Mouse (Mus musculus) hindbrain, embryonic 15.5 days (tissue): ENCODE data around the gene Dnpep. TPM values are rescaled to one million over a fixed set of nuclear protein-coding genes. Genes with fewer than 3 reads are reported as not detected.

Experiments
- ATAC-seq: fragments of 200-750 bp; cut with Nextera tagmentation; 2 replicates; pipeline ENCODE4 v1.8.0; 2017; ENCODE audit warnings: low read depth, moderate number of reproducible peaks, moderate TSS enrichment; ENCODE audit not compliant: low FRiP score
- H3K27ac ChIP-seq: fragments of 300-500 bp; sonication (generic); replicated peaks from 2 replicates; pipeline ENCODE4 v1.5.1; 2015; ENCODE audit warnings: mild to moderate bottlenecking, inconsistent platforms
- H3K27me3 ChIP-seq: fragments of 300-500 bp; sonication (generic); 2 replicates; pipeline ENCODE4 v1.6.1; 2015; ENCODE audit warnings: control low read depth, inconsistent platforms
- H3K36me3 ChIP-seq: fragments of 300-500 bp; sonication (generic); 2 replicates; pipeline ENCODE4 v1.6.1; 2015; ENCODE audit warnings: control low read depth, inconsistent platforms
- H3K4me1 ChIP-seq: fragments of 300-500 bp; sonication (generic); replicated peaks from 2 replicates; pipeline ENCODE4 v1.6.1; 2015; ENCODE audit warnings: control low read depth, inconsistent platforms
- H3K4me2 ChIP-seq: fragments of 300-500 bp; sonication (generic); 2 replicates; pipeline ENCODE4 v1.6.1; 2015; ENCODE audit warnings: moderate library complexity, mild to moderate bottlenecking, inconsistent platforms
- H3K4me3 ChIP-seq: fragments of 300-500 bp; sonication (generic); 2 replicates; pipeline ENCODE4 v1.5.1; 2015; ENCODE audit warnings: mild to moderate bottlenecking, inconsistent platforms
- H3K9ac ChIP-seq: fragments of 300-500 bp; sonication (generic); 2 replicates; pipeline ENCODE4 v1.6.1; 2015; ENCODE audit warnings: inconsistent platforms
- H3K9me3 ChIP-seq: fragments of 300-500 bp; sonication (generic); 2 replicates; pipeline ENCODE4 v1.6.1; 2016; ENCODE audit warnings: control low read depth, inconsistent platforms
- WGBS: fragments of 180-500 bp; shearing (Covaris S2); methylation state at CpG from one replicate; pipeline ENCODE4 v1.1.7; 2015; 5-methylcytosine and 5-hydroxymethylcytosine counted together
- polyA plus RNA-seq: library from polyadenylated mRNA; unstranded; fragments of >200 nt; fragmentation: Nextera tagmentation; extraction: Ambion mirVana; gene quantifications from 2 replicates; pipeline ENCODE4 v1.2.1, GENCODE M21; 2015

Dnpep gene
- polyA plus RNA-seq, 1 experiment from 2014 or later = 140 TPM

GRCm38 (mm10) chr1:75345036-75345935, 27.5 kb upstream of the Dnpep start:
- H3K27ac ChIP-seq = no peak overlapping the region
- H3K4me1 ChIP-seq = peaks cover 9% of the 10 kb centered on the region; the same call in 1 of the 2 replicates
- ATAC-seq = no peak
- no peaks in the 10 kb centered on the region for H3K36me3 ChIP-seq
- H3K9ac ChIP-seq = no peak overlapping the region
- H3K4me3 ChIP-seq = no peak overlapping the region
- no peak overlapping the region for H3K4me2 ChIP-seq
- no peaks in the 10 kb centered on the region for H3K9me3 ChIP-seq
- WGBS = 38% methylated on average over 20 of the region's 20 CpGs
- H3K27me3 ChIP-seq = no peaks in the 10 kb centered on the region

DNA sequence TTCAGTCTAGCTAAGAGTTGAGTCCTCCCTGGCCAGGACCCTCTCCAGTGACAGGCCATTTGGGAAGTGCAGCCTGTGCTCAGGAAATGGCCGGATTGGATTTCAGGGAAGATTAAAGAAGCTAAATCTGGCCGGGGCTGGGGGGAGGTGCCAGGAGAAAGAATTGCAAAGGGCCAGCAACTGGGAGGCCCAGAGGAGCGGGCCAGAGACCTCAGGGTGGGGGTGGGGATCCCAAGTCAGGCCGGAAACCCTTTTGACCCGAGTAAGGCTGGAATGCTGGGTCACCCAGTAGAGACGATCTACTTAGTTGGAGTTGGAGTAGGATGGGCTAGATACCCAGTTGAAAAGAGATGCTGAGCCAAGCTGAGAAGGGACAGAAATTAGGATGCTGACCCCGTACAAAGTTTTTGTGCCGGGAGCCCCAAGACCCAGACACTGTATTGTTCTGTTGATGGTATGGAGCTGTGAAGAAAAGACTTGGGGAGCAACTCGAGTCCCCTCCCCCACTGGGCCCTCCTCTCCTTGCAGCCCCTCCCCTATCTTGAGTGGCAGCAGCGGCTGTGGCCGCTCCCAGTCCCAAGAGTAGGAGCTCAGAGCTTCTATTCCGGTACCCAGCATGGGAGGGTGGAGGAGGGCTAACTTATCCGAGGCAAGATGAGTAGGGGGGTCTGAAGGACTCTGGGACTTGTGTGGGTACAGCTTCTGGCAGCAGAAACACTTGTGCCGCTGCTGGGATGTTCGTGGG, 26.7 kb upstream of the Dnpep start:
- ATAC-seq = peak; percentile 19; the same call in 1 of the 2 replicates
- Histone ChIP-seq H3K4me2 (no peak overlapping the region), H3K9ac (no peak overlapping the region), H3K4me3 (no peak overlapping the region), H3K4me1 (peaks cover 14% of the 10 kb centered on the region), H3K9me3 (no peaks in the 10 kb centered on the region), H3K27ac (no peak overlapping the region), H3K27me3 (no peaks in the 10 kb centered on the region), H3K36me3 (no peaks in the 10 kb centered on the region)
- 4% methylated on average over 15 of the region's 15 CpGs for WGBS

DNA sequence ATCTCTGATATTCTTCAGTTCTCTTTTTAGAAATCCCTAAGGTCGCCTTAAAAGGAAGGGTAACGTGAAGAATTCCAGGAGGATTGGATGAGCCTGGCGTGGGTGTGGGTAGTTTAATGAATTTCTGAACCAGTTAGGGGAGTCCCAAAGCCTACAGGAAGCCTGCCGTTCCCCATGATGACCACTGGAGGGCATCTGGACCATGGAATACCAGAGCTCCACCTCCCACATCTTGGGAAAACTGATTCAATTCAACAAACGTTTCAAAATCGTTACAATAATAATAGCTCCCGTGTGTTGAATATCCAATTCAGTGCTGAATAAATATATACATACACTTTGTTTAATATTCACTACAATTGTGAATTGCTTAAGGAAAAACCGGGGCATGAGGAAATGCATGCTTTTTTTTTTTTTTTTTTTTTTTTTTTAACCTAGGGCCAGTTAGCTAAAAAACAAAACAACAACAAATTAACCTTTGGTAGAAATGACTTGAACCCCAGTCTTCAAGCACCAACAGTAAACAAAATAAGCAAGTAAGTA, 25.2 kb upstream of the Dnpep start:
- no peak overlapping the region for H3K4me2 ChIP-seq
- no peak overlapping the region for H3K27ac ChIP-seq
- no peaks in the 10 kb centered on the region for H3K9me3 ChIP-seq
- ATAC-seq = no peak
- H3K36me3 ChIP-seq = no peaks in the 10 kb centered on the region
- H3K4me3 ChIP-seq = no peak overlapping the region
- WGBS = under 1% methylated on average over 8 of the region's 8 CpGs
- H3K4me1 ChIP-seq = peaks cover 29% of the 10 kb centered on the region
- H3K9ac ChIP-seq = no peak overlapping the region
- H3K27me3 ChIP-seq = no peaks in the 10 kb centered on the region

GRCm38 (mm10) chr1:75340519-75340918, 22.7 kb upstream of the Dnpep start:
- no peak overlapping the region for H3K4me2 ChIP-seq
- WGBS = 79% methylated on average over 2 of the region's 2 CpGs
- H3K9ac ChIP-seq = no peak overlapping the region
- no peaks in the 10 kb centered on the region for H3K27me3 ChIP-seq
- peaks cover 34% of the 10 kb centered on the region for H3K4me1 ChIP-seq
- no peaks in the 10 kb centered on the region for H3K36me3 ChIP-seq
- no peak overlapping the region for H3K27ac ChIP-seq
- no peak for ATAC-seq
- H3K9me3 ChIP-seq = no peaks in the 10 kb centered on the region
- H3K4me3 ChIP-seq = no peak overlapping the region

- no peak overlapping the region for H3K9ac ChIP-seq
- peak overlapping the region; percentile 32; the same call in 1 of the 2 replicates for H3K27ac ChIP-seq
- H3K36me3 ChIP-seq = no peaks in the 10 kb centered on the region
- H3K4me3 ChIP-seq = no peak overlapping the region
- no peak; the same call in 1 of the 2 replicates for ATAC-seq
- H3K4me1 ChIP-seq = peaks cover 28% of the 10 kb centered on the region
- no peaks in the 10 kb centered on the region for H3K9me3 ChIP-seq
- 20% methylated on average over 9 of the region's 9 CpGs for WGBS
- no peak overlapping the region for H3K4me2 ChIP-seq
- no peaks in the 10 kb centered on the region for H3K27me3 ChIP-seq
These were observed 21.5 kb upstream of the Dnpep start for GRCm38 (mm10) chr1:75339337-75339736.

DNA sequence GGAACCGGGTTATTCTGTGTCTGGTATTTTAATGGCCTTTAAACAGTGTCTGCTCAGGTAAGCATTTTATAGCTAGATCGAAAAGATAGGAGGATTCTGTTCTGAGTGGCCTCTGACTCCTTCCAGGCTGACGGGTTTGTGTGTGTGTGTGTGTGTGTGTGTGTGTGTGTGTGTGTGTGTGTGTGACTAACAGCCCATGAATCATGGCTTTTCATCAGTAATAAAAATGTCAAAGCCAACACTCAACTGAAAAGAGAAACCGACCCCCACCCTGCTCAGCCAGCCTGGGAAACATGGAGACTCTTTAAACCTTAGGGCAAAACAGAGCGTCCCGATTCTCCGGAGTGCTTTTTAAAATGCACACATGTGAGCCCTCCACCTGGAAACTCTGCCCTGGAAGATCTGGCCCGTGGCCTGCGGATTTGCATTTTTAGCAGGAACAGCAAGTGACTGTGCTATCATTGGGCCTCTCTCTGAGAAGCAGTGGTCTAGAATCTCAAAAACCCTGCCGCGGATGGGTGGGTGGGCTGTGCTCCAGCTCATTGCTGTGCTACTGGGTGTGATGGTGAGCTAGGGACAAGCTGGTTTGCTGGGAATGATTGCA, 20.4 kb upstream of the Dnpep start:
- H3K36me3 ChIP-seq = no peaks in the 10 kb centered on the region
- no peaks in the 10 kb centered on the region for H3K27me3 ChIP-seq
- no peak overlapping the region for H3K9ac ChIP-seq
- no peak overlapping the region for H3K4me3 ChIP-seq
- WGBS = 23% methylated on average over 11 of the region's 11 CpGs
- H3K4me2 ChIP-seq = no peak overlapping the region
- peak; percentile 29; the same call in 1 of the 2 replicates for ATAC-seq
- H3K27ac ChIP-seq = no peak overlapping the region
- no peaks in the 10 kb centered on the region for H3K9me3 ChIP-seq
- peaks cover 26% of the 10 kb centered on the region for H3K4me1 ChIP-seq

GRCm38 (mm10) chr1:75337097-75337496, 19.3 kb upstream of the Dnpep start:
- Histone ChIP-seq H3K36me3 (no peaks in the 10 kb centered on the region), H3K4me3 (no peak overlapping the region), H3K4me2 (no peak overlapping the region), H3K27ac (no peak overlapping the region), H3K27me3 (no peaks in the 10 kb centered on the region), H3K9me3 (no peaks in the 10 kb centered on the region), H3K9ac (no peak overlapping the region), H3K4me1 (peaks cover 26% of the 10 kb centered on the region)
- WGBS = 85% methylated on average over 9 of the region's 9 CpGs
- no peak for ATAC-seq

DNA sequence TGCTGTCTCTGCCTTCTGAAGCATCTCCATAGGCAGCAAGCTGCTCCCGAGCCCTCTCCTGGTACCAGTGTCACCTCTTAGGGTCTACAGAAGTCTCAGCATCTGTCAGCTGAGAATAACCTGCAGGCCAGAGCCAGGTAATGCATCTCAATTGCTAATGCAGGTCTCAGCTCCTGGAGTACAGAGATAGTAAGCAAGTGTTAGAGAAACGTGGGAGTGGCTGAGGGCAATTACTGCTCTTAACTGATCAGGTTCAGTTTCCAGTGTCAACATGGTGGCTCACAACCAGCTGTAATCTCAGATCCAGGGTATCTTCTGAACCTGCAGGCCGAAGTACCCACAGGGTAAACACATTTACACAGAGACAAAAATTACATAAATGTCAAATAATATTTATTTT, 18.7 kb upstream of the Dnpep start:
- ATAC-seq = no peak
- Histone ChIP-seq H3K4me2 (no peak overlapping the region), H3K9me3 (no peaks in the 10 kb centered on the region), H3K27me3 (no peaks in the 10 kb centered on the region), H3K27ac (no peak overlapping the region), H3K4me3 (no peak overlapping the region), H3K4me1 (peaks cover 26% of the 10 kb centered on the region), H3K36me3 (no peaks in the 10 kb centered on the region), H3K9ac (no peak overlapping the region)
- WGBS = 73% methylated on average over 3 of the region's 3 CpGs

DNA sequence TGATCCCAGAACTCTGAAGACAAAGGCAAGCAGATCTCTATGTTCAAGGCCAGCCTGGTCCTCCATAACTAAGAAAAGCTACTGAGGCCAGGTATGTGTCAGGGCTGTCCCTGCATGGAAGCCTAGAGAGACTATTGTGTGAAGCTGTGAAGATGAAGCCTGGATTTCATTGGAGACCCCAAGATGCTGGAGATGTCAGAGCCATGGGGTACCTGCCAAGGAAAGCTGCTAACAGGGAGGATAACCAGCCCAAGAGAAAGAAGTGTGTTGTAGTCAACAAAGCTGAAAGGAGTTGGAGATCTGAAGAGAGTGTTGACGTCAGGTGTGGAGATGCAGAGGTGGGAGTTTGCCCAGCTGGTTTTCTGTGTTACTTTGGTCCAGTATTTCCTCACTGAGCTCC, 13.5 kb upstream of the Dnpep start:
- Histone ChIP-seq H3K4me1 (no peaks in the 10 kb centered on the region), H3K4me2 (no peak overlapping the region), H3K4me3 (no peak overlapping the region), H3K36me3 (no peaks in the 10 kb centered on the region), H3K27me3 (no peaks in the 10 kb centered on the region), H3K27ac (no peak overlapping the region), H3K9me3 (no peaks in the 10 kb centered on the region), H3K9ac (no peak overlapping the region)
- 74% methylated on average over 1 of the region's 1 CpGs for whole genome bisulfite sequencing
- no peak for ATAC-seq

- ATAC-seq = no peak
- H3K9me3 ChIP-seq = no peaks in the 10 kb centered on the region
- H3K27me3 ChIP-seq = 0 out of 2 replicates have a peak, but pooled peaks cover under 1% of the 10 kb centered on the region
- H3K4me1 ChIP-seq = no peaks in the 10 kb centered on the region
- H3K9ac ChIP-seq = no peak overlapping the region
- no peak overlapping the region for H3K27ac ChIP-seq
- no peak overlapping the region for H3K4me3 ChIP-seq
- H3K4me2 ChIP-seq = no peak overlapping the region
- H3K36me3 ChIP-seq = no peaks in the 10 kb centered on the region
These were observed 9.7 kb upstream of the Dnpep start for GRCm38 (mm10) chr1:75327461-75327860.

DNA sequence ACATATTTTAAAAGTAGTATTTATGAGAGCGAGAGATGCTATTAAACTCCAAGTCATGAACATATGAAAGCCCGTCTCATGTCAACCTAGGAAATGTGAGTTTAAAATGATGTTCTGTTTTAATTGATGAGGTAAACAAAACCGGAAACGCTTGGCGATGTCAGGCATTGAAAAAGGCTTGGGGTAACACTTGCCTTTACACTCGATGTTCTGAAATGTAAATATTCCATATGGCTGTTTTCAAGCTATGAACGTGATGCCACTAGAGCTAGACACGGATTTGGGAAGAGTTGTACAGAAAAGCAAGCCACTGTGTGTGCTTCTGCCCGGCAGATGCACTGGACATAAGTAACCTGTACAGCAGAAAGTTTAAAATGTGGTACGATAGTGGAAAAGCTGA, 1.4 kb upstream of the Dnpep start:
- H3K27ac ChIP-seq = no peak overlapping the region
- whole genome bisulfite sequencing = 92% methylated on average over 10 of the region's 10 CpGs
- ATAC-seq = no peak
- no peaks in the 10 kb centered on the region for H3K9me3 ChIP-seq
- no peak overlapping the region for H3K4me3 ChIP-seq
- H3K27me3 ChIP-seq = 0 out of 2 replicates have a peak, but pooled peaks cover 6% of the 10 kb centered on the region
- no peak overlapping the region for H3K9ac ChIP-seq
- peaks cover 17% of the 10 kb centered on the region for H3K4me1 ChIP-seq
- H3K36me3 ChIP-seq = 0 out of 2 replicates have a peak, but pooled peaks cover 1% of the 10 kb centered on the region
- H3K4me2 ChIP-seq = no peak overlapping the region
